Mouse (Mus musculus): ENCODE measurements around the gene Pcdh9.

Gene Pcdh9

DNA sequence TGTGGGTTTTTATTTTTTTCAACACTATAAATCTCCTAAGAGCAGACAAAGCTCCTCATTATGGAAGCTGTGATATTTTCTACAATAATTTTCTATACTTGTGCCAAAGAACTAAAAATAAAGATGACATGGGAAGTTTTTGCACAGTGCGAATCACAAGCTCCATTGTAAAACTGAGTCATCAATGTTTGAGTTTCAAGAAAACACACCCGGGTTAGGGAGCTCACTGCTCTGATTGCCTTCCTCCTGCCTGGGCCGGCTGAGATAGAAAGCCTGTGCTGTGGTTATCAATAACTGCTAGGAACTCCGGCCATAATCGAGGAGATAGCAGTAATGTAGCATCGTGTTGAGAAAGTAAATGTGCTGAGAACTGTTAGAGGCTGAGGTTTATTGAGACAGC is 344.9 kb downstream of the Pcdh9 start:
- no peak for DNase-seq

DNA sequence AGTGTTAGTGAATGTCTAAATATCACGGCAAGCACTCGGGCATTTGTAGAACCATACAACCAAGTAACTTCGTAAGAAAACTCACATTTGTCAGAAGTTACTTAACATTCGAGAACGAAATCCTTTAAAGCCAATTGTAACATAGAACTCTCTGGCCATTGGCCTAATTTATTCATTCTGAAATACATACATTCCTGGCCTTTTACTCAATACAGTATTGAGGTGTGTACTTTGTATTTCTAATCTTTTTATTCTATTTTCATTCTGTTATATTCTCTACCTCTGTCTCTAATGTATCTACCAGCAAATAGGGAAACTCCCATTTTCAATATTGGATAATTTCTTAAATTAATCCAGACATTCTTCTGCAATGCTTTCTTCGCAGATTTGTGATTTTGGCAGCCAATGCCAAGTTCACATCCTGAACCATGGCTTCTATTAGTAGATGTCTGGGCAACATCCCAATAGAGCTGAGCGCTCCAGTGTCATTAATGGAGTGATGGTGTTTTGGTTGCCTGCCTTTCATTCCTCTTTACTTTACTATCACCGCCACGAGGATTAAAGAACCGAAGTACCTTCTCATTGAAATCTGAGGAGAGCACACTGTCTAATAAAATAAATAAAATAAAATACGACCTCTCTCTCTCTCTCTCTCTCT is 346.4 kb downstream of the Pcdh9 start:
- DNase-seq = no peak

DNA sequence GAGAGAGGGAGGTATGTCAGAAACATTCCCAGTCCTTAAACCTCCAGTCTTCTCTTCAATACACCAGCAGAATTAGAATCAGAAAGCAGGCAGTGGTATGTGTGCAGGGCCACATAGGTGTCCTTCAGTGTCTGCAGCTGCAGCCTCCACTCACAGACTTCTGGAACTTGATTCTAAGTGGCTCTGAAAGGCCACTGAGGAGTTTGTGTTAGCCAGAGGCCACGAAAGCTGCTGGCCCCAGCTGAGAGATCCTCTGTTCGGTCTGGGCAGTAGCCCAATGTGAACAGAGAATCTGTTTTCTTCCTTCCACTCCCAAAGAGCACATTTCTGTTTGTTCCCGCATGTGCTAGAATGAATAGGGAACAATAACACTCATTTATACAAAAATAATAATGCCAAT is 346.9 kb downstream of the Pcdh9 start:
- DNase-seq = peak; percentile 30

GRCm38 (mm10) chr14:93534928-93535327 is 355.6 kb downstream of the Pcdh9 start:
- no peak for DNase-seq

- DNase-seq = no peak
Measured at GRCm38 (mm10) chr14:93523430-93523829, 367.0 kb downstream of the Pcdh9 start.

DNA sequence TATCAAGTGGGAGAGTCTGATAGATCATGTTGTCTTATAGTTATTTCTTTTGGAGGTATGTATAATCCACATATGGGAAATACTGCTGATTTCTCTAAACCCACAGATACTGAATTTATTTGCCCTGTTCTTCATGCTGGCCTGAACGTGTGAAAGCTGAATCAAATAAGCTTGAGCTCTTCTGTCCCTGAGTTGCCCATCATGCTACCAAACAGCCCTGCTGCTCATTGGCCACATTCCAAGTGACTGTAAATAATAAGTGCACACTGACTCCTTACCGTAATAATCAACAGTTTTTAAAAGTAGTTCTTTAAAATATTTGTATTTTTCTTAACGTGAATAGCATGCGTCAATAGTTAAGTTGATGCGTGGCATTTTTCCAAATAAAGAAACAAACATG is 370.3 kb downstream of the Pcdh9 start:
- no peak for DNase-seq

DNA sequence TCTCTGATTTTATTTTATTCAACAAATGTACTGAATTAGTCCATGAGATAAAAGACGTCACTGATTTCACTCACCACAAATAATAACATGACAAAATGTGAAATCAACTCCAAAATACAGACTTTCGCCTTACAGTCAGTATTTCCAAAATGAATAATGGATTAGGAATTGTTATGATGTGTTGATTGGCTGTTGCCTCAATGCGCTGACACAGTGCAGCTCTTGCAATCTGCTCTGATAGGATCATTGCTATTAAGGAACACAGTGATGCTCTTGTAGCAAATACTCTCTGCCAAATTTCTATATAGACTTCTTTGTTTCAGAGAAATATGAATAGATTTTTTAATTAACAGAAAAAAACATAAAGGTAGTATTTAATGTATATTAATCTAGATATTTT is 373.8 kb downstream of the Pcdh9 start:
- no peak for DNase-seq

- DNase-seq = no peak
Measured at GRCm38 (mm10) chr14:93506107-93506506, 384.4 kb downstream of the Pcdh9 start.

DNA sequence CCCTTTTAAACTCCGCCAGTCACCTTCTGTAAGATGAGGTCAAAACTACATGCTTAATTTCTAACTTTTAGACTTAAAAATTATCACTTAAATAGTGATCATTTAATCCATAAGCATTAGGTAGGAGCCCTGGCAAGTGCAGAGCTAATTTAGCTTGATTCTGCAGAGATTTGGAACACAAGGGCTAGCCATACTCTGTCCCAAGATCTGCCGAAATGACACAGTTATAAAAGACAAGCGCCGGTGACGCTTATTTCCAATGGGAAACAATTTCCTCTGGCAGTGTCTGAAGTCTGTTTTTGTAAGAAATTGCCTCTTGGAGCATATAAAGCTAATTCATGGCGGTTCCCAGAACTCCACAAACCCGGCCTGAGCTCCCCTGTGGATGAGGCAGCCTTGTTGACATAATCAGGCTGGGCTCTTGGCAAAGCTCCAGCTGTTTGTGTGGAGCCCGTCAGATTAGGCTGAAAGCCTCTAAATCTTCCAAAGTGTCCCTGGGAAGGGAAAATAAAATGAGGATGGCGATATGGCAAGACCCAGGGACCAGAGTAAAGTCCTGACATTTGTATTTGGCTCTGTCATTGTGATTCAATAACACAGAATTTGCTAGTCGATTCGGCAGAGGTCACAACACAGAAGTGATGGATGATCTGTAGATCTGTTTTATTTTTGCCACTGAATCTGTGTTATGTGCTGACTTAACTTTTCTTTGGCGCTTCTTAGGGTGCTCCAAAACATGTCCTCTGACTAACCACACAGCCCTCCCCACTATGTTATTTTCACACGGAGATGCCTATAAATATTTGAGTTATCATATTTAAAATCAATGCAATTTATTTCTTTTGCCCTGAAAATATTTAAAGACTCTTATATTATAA is 391.4 kb downstream of the Pcdh9 start:
- DNase-seq = peak; percentile 60

GRCm38 (mm10) chr14:93474991-93475390 is 415.5 kb downstream of the Pcdh9 start:
- no peak for DNase-seq

DNA sequence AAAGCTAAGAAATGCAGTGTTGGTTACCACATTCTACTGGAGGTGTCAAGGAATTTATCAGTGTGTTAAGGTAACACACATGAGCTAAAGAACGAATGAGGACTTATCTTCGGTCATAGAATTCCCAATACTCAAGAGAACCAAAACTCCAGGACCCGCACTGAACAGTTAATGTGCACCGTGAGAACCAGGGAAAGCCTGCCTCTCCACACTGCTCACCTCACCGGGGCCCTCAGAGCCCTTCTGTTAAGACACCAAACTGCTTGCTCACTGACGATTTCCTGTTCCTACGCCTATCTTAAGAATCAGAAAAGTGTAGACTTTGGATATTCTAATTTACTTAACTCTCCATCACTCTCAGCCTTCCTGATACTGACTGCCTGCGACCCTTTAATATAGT is 418.0 kb downstream of the Pcdh9 start:
- DNase-seq = no peak

GRCm38 (mm10) chr14:93463360-93463892 is 427.1 kb downstream of the Pcdh9 start:
- no peak for DNase-seq

- DNase-seq = no peak
Measured at GRCm38 (mm10) chr14:93450930-93451665, 439.4 kb downstream of the Pcdh9 start.

DNA sequence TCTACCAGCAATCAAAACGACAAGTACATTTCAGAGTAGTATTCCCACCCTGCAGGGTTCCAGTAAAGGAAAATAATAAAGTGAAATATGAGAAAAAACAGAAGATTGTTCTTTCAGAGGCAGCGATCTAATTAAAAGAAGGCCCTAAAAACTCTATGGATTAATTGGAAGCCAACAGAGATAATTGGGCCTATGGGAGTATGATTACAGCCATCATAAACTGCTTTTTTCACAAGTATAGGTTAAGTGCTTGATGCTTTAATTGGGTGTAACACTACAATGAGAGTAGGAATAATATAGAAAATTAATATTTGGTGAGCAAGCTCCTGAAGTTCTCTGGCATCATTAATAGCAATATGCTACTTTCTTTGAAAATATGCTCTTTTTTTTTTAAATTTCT is 448.6 kb downstream of the Pcdh9 start:
- no peak for DNase-seq

GRCm38 (mm10) chr14:93437226-93437625 is 453.3 kb downstream of the Pcdh9 start:
- DNase-seq = no peak

GRCm38 (mm10) chr14:93416752-93417151 is 473.7 kb downstream of the Pcdh9 start:
- DNase-seq = peak; percentile 22

DNA sequence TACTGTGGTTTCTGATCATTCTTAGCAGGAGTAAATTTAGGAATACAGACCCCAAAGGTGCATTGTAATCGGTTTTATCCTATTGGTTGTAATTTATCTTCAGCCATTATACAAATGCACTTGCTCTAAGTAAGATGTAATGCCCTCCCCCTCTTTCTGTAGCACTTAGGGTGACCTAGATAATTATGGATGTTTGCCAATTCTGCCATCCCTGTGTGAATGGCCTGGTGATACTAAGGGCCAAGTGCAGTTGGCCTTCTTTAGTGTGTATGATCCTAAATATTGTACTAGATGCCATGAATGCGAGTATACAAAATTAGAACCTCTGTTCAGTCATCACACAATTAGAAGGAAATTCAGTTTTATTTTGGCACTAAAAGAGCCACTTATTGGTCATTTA is 475.0 kb downstream of the Pcdh9 start:
- no peak for DNase-seq

GRCm38 (mm10) chr14:93409314-93409713 is 481.2 kb downstream of the Pcdh9 start:
- no peak for DNase-seq

DNA sequence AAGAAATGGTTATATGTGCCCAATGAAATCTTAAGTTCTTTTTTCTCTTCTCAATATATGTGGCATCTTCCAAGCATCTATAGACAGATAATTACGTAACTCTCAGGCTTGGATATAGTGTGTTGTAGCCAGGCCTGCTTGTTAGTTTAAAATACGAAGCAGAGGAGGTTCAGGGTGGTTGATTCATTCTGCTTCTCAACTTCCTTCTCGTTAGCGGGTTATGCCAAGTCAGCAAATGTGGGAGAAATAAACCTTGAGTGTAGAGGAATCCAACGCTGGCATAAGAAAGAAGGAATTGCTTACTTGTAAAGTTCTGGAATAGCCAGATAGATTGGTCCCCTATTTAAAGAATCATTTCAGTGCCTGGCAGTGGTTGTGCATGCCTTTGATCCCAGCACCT is 482.7 kb downstream of the Pcdh9 start:
- DNase-seq = no peak

- no peak for DNase-seq
Measured at GRCm38 (mm10) chr14:93385090-93385489, 505.4 kb downstream of the Pcdh9 start.

DNA sequence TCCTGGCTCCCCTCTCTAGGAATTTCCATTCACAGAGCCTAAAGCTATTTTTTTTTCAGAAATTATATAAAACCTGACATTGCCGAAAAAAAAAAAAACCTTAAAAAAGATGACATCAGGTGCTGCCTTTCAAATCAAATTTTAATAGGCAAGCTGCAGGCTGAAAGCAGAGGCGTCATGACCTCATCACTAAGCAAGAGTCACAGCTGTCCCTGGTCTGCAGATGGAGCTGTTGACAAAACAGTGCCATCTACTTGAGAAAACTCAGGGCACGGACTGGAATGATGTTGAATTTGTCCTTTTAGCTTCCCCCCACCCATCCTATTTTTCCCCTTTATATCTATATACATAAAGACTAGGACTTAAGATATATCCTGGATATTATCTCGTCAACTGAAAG is 509.3 kb downstream of the Pcdh9 start:
- DNase-seq = no peak

DNA sequence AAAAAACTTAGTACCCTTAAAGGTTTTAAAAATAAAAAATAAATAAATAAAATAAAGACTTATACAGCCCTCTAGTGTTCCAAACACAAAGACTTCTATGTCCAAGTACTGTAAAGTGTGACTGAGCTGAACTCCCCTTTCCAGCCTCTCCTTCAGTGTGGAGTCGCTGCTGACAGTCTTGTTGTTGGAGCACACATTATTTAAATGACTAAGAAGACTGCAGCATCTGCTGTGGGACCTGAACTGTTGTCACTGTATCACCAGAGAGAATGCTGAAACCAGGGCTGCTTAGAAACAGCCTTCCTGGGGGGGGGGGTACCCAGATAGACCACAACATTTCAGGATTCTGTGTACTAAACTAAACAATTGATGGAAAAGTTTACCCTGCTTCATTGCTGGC is 509.7 kb downstream of the Pcdh9 start:
- no peak for DNase-seq

DNA sequence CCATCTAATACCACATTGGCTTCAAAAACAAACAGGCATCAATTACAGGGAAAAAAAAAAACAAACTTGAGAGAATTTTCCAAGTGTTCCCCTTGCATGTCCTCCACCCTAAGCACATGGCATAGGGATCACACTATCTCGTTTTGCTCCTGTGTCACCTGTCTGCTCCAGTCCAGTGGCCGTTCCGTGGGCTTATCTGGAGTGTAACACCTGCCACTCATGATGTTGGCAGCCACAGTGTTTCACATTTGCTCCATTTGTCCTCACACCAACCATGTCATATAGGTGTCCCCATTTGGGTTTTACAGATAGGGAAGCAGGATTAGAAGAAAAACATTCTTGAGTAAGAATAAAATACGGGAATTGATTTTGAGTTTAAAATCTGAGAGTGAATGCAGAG is 514.3 kb downstream of the Pcdh9 start:
- DNase-seq = no peak

DNA sequence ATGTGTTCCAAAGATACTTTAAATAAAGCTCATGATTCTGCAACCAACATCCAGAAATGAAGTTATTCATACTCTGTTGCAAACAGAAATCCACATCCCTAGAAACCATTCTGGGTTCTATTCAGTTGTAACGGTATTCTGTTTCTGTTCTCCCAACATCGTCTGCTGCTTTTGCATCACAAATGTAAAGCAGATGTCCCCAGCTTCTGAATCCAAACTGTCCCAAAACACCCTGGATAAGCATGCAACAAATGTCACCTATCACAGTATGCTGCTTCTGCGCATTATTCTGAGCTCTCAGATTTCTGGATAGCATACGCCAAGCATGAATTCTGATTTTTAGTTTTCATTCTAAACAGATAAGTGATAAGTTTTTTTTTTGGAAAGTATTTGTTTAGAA is 516.3 kb downstream of the Pcdh9 start:
- no peak for DNase-seq

Measured in right cerebral cortex, postnatal 14 days (tissue).